Mouse (Mus musculus): Measurements from ENCODE around the gene Ank.

DNA sequence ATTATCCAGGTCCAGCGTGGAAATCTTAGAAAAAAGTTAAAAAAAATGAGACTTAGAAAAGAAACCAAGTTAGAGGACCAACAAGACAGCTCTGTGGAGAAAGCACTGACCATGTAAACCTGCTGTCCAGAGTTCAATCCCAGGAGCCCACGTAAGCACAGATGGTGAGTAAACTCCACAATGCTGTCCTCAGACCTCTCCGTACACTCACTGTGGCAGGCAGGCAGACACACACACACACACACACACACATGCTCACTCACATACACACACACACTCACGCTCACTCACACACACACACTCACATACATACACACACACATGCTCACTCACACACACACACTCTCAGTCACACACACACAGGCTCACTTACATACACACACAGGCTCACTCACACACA is 146.8 kb downstream of the Ank start:
- TF ChIP-seq GATA1 (IDR thresholded peaks at IDR 0.05; ENCODE audit: low read length), result no peak
- TF ChIP-seq TAL1 (IDR thresholded peaks at IDR 0.05; ENCODE audit: low read length), result no peak

Data from erythroblast, embryonic 14.5 days (primary cell).